Mouse (Mus musculus) liver, embryonic 14.5 days (tissue): ENCODE data around the gene Oas2.
A peak's percentile ranks its signal among the peaks of the same experiment; 100 is the strongest.

Experiments
- CTCF ChIP-seq: IDR thresholded peaks from 2 replicates; pipeline ENCODE4 v1.5.1; 2016; ENCODE audit warnings: antibody characterized with exemption, low read depth, control low read depth
- EP300 ChIP-seq: IDR thresholded peaks from 2 replicates; pipeline ENCODE4 v1.6.1; 2016; ENCODE audit warnings: antibody characterized with exemption, low read depth

GRCm38 (mm10) chr5:120714314-120714713, 35.3 kb downstream of the Oas2 start:
- TF ChIP-seq CTCF (peak; percentile 92), EP300 (no peak)
